Mouse (Mus musculus) hindlimb bud, embryonic 11.5 days (tissue): ENCODE measurements around the gene Dnaic2.

ENCODE experiments used
- DNase-seq: peaks from one replicate; pipeline ENCODE4 v3.0.0-alpha.2; 2012; ENCODE audit warnings: low read depth, low spot score; ENCODE audit errors: extremely low spot score

Gene Dnaic2

GRCm38 (mm10) chr11:114795848-114796322, 68.7 kb downstream of the Dnaic2 start, which contains the start of gene Btbd17:
Gene Btbd17, minus strand, starts transcription at chr11:114795945.
- DNase-seq, result no peak

DNA sequence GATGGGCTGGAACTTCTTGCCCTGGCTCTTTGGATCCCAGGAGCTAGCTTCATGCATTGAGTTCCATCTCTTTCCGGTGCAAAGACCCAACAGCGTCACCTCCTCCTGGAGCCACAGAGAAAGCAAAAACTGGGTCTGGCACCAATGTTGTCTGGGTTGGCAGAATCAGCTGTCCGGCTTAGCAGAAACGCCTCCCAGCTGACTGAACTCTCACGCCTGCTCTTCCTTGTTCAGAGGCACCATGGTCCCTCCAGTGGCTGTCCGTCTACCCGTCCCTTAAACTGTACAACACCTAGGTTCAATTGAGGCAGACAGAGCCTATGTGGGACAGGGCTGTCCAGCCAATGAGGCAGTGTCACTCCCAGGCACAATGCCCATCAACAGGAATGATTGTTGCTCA, 70.0 kb downstream of the Dnaic2 start:
- DNase-seq, result no peak

DNA sequence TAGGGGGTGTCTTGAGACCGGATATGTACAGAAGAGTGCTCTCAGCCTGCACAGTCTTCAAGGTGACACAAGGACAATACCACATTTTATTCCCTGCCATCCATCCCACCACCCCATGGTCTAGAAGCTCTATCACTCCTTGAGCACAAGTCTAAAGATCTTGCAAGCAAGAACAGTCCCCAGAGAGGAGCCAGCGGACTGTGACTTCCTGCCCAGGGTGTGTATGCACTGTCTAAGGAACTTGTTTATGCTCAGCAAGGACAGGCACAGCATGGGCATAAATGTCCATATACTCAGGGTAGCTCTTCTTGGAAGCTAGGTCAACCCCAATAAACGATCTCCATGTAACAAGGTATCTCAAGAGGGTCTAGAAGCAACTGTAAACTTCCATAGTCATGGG, 70.8 kb downstream of the Dnaic2 start:
- DNase-seq, result no peak

- no peak for DNase-seq
Observed at GRCm38 (mm10) chr11:114798624-114799023, 71.4 kb downstream of the Dnaic2 start, which contains the start of gene Gpr142. Gene Gpr142, plus strand, starts transcription at chr11:114798924.

DNA sequence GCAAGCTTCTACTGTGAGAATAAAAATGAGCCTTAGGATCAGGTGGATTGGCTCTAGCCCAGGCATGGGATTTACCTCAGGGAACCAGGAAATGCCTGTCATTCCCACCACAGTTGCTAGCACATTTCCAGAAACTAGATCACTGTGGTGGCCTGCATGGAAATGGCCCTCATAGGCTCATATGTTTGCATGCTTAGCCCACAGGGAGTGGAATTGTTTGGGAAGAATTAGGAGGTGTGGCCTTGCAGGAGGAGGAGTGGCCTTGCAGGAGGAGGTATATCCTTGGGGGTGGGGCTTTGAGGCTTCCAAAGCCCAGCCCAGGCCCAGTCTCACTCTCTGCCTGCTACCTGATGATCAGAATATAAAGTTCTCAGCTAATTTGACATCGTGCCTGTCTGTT, 74.7 kb downstream of the Dnaic2 start:
- DNase-seq, result no peak

DNA sequence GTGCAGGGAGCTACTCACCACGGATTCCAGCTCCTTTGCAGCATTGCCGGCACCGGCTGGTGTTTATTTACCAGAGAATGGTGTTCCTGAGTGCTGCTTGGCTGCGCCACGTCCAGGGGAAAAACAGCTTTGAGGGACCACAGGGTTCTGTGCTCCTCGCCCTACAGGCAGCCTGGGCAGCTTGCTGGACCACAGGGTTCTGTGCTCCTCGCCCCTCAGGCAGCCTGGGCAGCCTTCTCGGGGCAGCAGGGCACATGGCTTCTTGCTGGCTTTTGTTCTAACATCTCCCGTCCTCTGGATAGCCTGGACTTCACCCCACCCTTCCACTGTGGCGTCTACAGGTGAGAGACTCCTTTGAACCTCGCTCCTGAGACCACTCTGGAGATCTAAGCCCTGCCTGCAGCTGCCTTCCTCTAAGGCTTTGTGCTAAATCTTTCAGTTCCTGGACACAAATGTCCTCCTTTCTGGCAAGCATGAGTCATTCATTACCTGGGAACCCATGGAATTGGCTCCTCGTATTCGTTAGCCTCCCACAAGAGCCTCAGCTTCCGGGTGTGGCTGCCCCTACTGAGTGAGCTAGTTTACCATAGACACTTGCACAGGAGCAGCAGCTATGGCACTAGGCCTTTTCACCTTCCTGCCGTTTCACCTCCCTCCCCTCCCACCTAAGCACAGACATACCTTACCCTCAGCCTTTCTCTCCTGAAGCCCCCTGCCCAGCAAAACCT, 75.5 kb downstream of the Dnaic2 start:
- no peak for DNase-seq

- DNase-seq, result no peak
Observed at GRCm38 (mm10) chr11:114803990-114804389, 76.8 kb downstream of the Dnaic2 start.

- DNase-seq, result no peak
Observed at GRCm38 (mm10) chr11:114807025-114807424, 79.8 kb downstream of the Dnaic2 start.
